Comparison of ENCODE assay signal across 28 mouse cellular contexts in genomic region chr13:73277361-73277760, GRCm38 (mm10). TPM values are rescaled to one million over a fixed set of nuclear protein-coding genes. Genes with fewer than 3 reads are reported as not detected.
DNase-seq lines count a peak whose midpoint lies in the region; ATAC-seq lines count a peak whose summit lies in the region.
"Had no signal": no experiment of that assay in that cellular context is flagged by ENCODE, and none has a peak within 500 bp of the region (broad histone marks: within the 10 kb centered on the region; RNA-seq: fewer than 3 reads in every experiment).

No protein-coding gene starts in this region.

- peaks cover 40% of the 10 kb centered on the region for H3K27me3 ChIP-seq in heart, embryonic 10.5 days (ENCODE audit: insufficient read depth, poor library complexity, severe bottlenecking)
- H3K27me3 ChIP-seq in heart, embryonic 12.5 days (replicated peaks): peaks cover 32% of the 10 kb centered on the region
- H3K27me3 ChIP-seq in heart, embryonic 15.5 days: peaks cover 20% of the 10 kb centered on the region

- peak; percentile 92 for DNase-seq in heart, adult 11 months
- DNase-seq in heart, postnatal 36 days: no peak
- no peak for DNase-seq in heart, embryonic 10.5 days (ENCODE audit: low spot score)
- DNase-seq in heart, postnatal 25 days (ENCODE audit: low spot score): no peak
- DNase-seq in c-Kit-positive CD71-positive TER-119-positive erythroid progenitor cells, embryonic 14.5 days (ENCODE audit: low spot score): no peak
- DNase-seq: adrenal gland, adult 8-10 months; adrenal gland, postnatal 36 days; cerebellum, adult 11 months; cerebellum, adult 2 months; cerebellum, adult 9-11 months; cerebellum, postnatal 25 days; gastrocnemius, postnatal 25 days; kidney, adult 2 months had no signal

- H3K4me3 ChIP-seq in heart, embryonic 10.5 days: no peak overlapping the region
- no peak overlapping the region for H3K4me3 ChIP-seq in heart, embryonic 12.5 days
- no peak overlapping the region for H3K4me3 ChIP-seq in heart, embryonic 15.5 days
- H3K4me3 ChIP-seq: embryonic facial prominence, embryonic 12.5 days; embryonic facial prominence, embryonic 15.5 days; forebrain, embryonic 12.5 days; forebrain, embryonic 15.5 days; hindbrain, embryonic 12.5 days; hindbrain, embryonic 15.5 days had no signal

- H3K4me2 ChIP-seq in heart, embryonic 12.5 days: no peak overlapping the region
- no peak overlapping the region for H3K4me2 ChIP-seq in heart, embryonic 15.5 days
- H3K4me2 ChIP-seq: embryonic facial prominence, embryonic 12.5 days; embryonic facial prominence, embryonic 15.5 days; forebrain, embryonic 12.5 days; forebrain, embryonic 15.5 days; hindbrain, embryonic 12.5 days; hindbrain, embryonic 15.5 days had no signal

- no peaks in the 10 kb centered on the region for H3K36me3 ChIP-seq in heart, embryonic 10.5 days
- no peaks in the 10 kb centered on the region for H3K36me3 ChIP-seq in heart, embryonic 12.5 days
- H3K36me3 ChIP-seq in heart, embryonic 15.5 days: no peaks in the 10 kb centered on the region
- H3K36me3 ChIP-seq: embryonic facial prominence, embryonic 12.5 days; embryonic facial prominence, embryonic 15.5 days; forebrain, embryonic 12.5 days; forebrain, embryonic 15.5 days; hindbrain, embryonic 12.5 days; hindbrain, embryonic 15.5 days had no signal

- H3K4me1 ChIP-seq in heart, embryonic 10.5 days: peaks cover 65% of the 10 kb centered on the region
- H3K4me1 ChIP-seq in heart, embryonic 12.5 days (replicated peaks): peaks cover 62% of the 10 kb centered on the region
- peaks cover 56% of the 10 kb centered on the region for H3K4me1 ChIP-seq in heart, embryonic 15.5 days (replicated peaks)
- H3K4me1 ChIP-seq: embryonic facial prominence, embryonic 12.5 days; embryonic facial prominence, embryonic 15.5 days had no signal

- peak overlapping the region; percentile 43; the same call in 1 of the 2 replicates for H3K27ac ChIP-seq in heart, embryonic 10.5 days
- H3K27ac ChIP-seq in heart, embryonic 12.5 days (ENCODE audit: poor library complexity, severe bottlenecking): peak overlapping the region; percentile 90
- peak overlapping the region; percentile 82 for H3K27ac ChIP-seq in heart, embryonic 15.5 days
- H3K27ac ChIP-seq: embryonic facial prominence, embryonic 12.5 days; embryonic facial prominence, embryonic 15.5 days; forebrain, embryonic 12.5 days; forebrain, embryonic 15.5 days; hindbrain, embryonic 12.5 days; hindbrain, embryonic 15.5 days had no signal

- no peaks in the 10 kb centered on the region for H3K9me3 ChIP-seq in heart, embryonic 10.5 days
- no peaks in the 10 kb centered on the region for H3K9me3 ChIP-seq in heart, embryonic 12.5 days (replicated peaks)
- H3K9me3 ChIP-seq in heart, embryonic 15.5 days (replicated peaks): no peaks in the 10 kb centered on the region
- H3K9me3 ChIP-seq: embryonic facial prominence, embryonic 12.5 days; embryonic facial prominence, embryonic 15.5 days; forebrain, embryonic 12.5 days; forebrain, embryonic 15.5 days; hindbrain, embryonic 12.5 days; hindbrain, embryonic 15.5 days had no signal

- intact Hi-C loops in heart, postnatal 36 days (cut with DNase I): no loop called here
- intact Hi-C loops in heart, postnatal 25 days (cut with DNase I): no loop called here

- ATAC-seq in heart, embryonic 12.5 days (ENCODE audit: insufficient number of reproducible peaks, low FRiP score): no peak
- peak; percentile 63 for ATAC-seq in heart, embryonic 15.5 days (replicated peaks; ENCODE audit: insufficient number of reproducible peaks, insufficient read depth, low FRiP score, low read depth)
- no peak for ATAC-seq in erythroid progenitor cell, adult 5-6 weeks (replicated peaks; ENCODE audit: low FRiP score, poor library complexity, severe bottlenecking)
- ATAC-seq: activated CD4-positive, CD25-positive, alpha-beta regulatory T cell, adult 4 months; forebrain, embryonic 15.5 days; intestine, postnatal 0 days had no signal

- no peak overlapping the region for H3K9ac ChIP-seq in heart, embryonic 12.5 days
- no peak overlapping the region for H3K9ac ChIP-seq in heart, embryonic 15.5 days
- H3K9ac ChIP-seq: embryonic facial prominence, embryonic 12.5 days; embryonic facial prominence, embryonic 15.5 days; forebrain, embryonic 12.5 days; forebrain, embryonic 15.5 days; hindbrain, embryonic 12.5 days; hindbrain, embryonic 15.5 days had no signal

- WGBS in heart, embryonic 10.5 days: 39% methylated on average over 6 of the region's 6 CpGs
- WGBS in heart, embryonic 12.5 days: 33% methylated on average over 6 of the region's 6 CpGs
- 33% methylated on average over 6 of the region's 6 CpGs for WGBS in heart, embryonic 15.5 days

RNA-seq across cellular contexts. Expression of gene Irx4, which starts 17.1 kb away (rescaled TPM):
- 10 to 100 TPM; 20.8 to 31.9 TPM for total RNA-seq in heart, postnatal 36 days (2021)
- polyA plus RNA-seq in heart, embryonic 10.5 days (2016; fragmentation: Nextera tagmentation; extraction: Ambion mirVana): 39.4 and 78.4 TPM in 2 replicates
- 10 to 100 TPM; 26.0 to 27.0 TPM for total RNA-seq in heart, postnatal 25 days (2021)
- 62.4 and 65.9 TPM in 2 replicates for polyA plus RNA-seq in heart, embryonic 12.5 days (2016; fragmentation: Nextera tagmentation; extraction: Ambion mirVana)
- 40.3 and 44.3 TPM in 2 replicates for polyA plus RNA-seq in heart, embryonic 15.5 days (2015; fragmentation: Nextera tagmentation; extraction: Ambion mirVana)
- not detected in 2 replicates for total RNA-seq in erythroid progenitor cell, adult 5-6 weeks (2015; ENCODE audit: low replicate concordance)
- total RNA-seq in erythroid progenitor cell, adult 5-6 weeks (2017; ENCODE audit: low replicate concordance): not detected in 2 replicates
- total RNA-seq: adrenal gland, postnatal 36 days; common myeloid progenitor, adult 5-6 weeks; gastrocnemius, adult 8-10 months; gastrocnemius, postnatal 25 days; granulocyte monocyte progenitor cell, adult 5-6 weeks; hematopoietic stem cell, adult 5-6 weeks had no signal
- polyA plus RNA-seq: activated CD4-positive, CD25-positive, alpha-beta regulatory T cell, adult 4 months had no signal

RNA-seq across cellular contexts. Expression of gene Mrpl36, which starts 51.0 kb away (rescaled TPM):
- total RNA-seq in heart, postnatal 36 days (2021): 10 to 100 TPM; 50.3 to 54.0 TPM
- polyA plus RNA-seq in heart, embryonic 10.5 days (2016; fragmentation: Nextera tagmentation; extraction: Ambion mirVana): 145 and 181 TPM in 2 replicates
- total RNA-seq in heart, postnatal 25 days (2021): 10 to 100 TPM; 52.7 to 54.5 TPM
- polyA plus RNA-seq in heart, embryonic 12.5 days (2016; fragmentation: Nextera tagmentation; extraction: Ambion mirVana): 155 and 157 TPM in 2 replicates
- polyA plus RNA-seq in heart, embryonic 15.5 days (2015; fragmentation: Nextera tagmentation; extraction: Ambion mirVana): 117 and 140 TPM in 2 replicates
- total RNA-seq in erythroid progenitor cell, adult 5-6 weeks (2015; ENCODE audit: low replicate concordance): 25.9 and 28.9 TPM in 2 replicates
- 4.2 and 7.8 TPM in 2 replicates for total RNA-seq in erythroid progenitor cell, adult 5-6 weeks (2017; ENCODE audit: low replicate concordance)

RNA-seq across cellular contexts. Expression of gene Ndufs6, which starts 51.0 kb away (rescaled TPM):
- total RNA-seq in heart, postnatal 36 days (2021): 1,000 to 10,000 TPM; 1,205 to 1,240 TPM
- polyA plus RNA-seq in heart, embryonic 10.5 days (2016; fragmentation: Nextera tagmentation; extraction: Ambion mirVana): 499 and 600 TPM in 2 replicates
- total RNA-seq in heart, postnatal 25 days (2021): 1,000 to 10,000 TPM; 1,182 to 1,218 TPM
- 565 and 582 TPM in 2 replicates for polyA plus RNA-seq in heart, embryonic 12.5 days (2016; fragmentation: Nextera tagmentation; extraction: Ambion mirVana)
- polyA plus RNA-seq in heart, embryonic 15.5 days (2015; fragmentation: Nextera tagmentation; extraction: Ambion mirVana): 637 and 761 TPM in 2 replicates
- total RNA-seq in erythroid progenitor cell, adult 5-6 weeks (2015; ENCODE audit: low replicate concordance): 57.4 and 76.8 TPM in 2 replicates
- total RNA-seq in erythroid progenitor cell, adult 5-6 weeks (2017; ENCODE audit: low replicate concordance): 37.9 and 55.8 TPM in 2 replicates

Comparison
In these comparisons a context has a peak if more than half of its experiments do, and no peak if none do; other contexts are left out.
1. RNA of gene Irx4, which starts 17.1 kb away (total RNA-seq): 20.8 to 31.9 TPM in heart, postnatal 36 days and 26.0 to 27.0 TPM in heart, postnatal 25 days; not detected in erythroid progenitor cell, adult 5-6 weeks; every median in the first group is over 10 times any median in the second.
2. RNA of gene Ndufs6, which starts 51.0 kb away (total RNA-seq): 1,205 to 1,240 TPM in heart, postnatal 36 days and 1,182 to 1,218 TPM in heart, postnatal 25 days; 37.9 to 76.8 TPM in erythroid progenitor cell, adult 5-6 weeks; every median in the first group is over 10 times any median in the second.
3. Peak in every context shown above with its lines, with median percentiles within 50 percentile points of each other: H3K27ac ChIP-seq.